Mouse (Mus musculus) ES-E14 (cell line): ENCODE measurements at regions not wholly inside any gene's neighbourhood (a gene's known extent, or its start where the extent isn't known, plus 50 kb on each side); places are given as distances from the start of the nearest gene placed in this dataset.
A peak's percentile ranks its signal among the peaks of the same experiment; 100 is the strongest.

Experiments used
- DNase-seq: peaks from one replicate; pipeline ENCODE4 v3.0.0-alpha.2; 2013; ENCODE audit warnings: low read depth, low spot score
- H3K27ac ChIP-seq: 2 replicates; pipeline ENCODE4 v1.5.1; 2012; ENCODE audit warnings: low read depth, mild to moderate bottlenecking, low read length, moderate library complexity, mixed read lengths; ENCODE audit not compliant: poor library complexity, insufficient read depth, severe bottlenecking
- H3K36me3 ChIP-seq: 2 replicates; pipeline ENCODE4 v1.6.1; 2012; ENCODE audit warnings: mild to moderate bottlenecking, low read length, moderate library complexity, mixed read lengths; ENCODE audit not compliant: control insufficient read depth, poor library complexity, insufficient read depth, severe bottlenecking
- H3K4me1 ChIP-seq, 2 experiments: fragments of 150-350 bp in 1 of 2; sonication (generic) in 1 of 2; 2 replicates each; pipeline ENCODE4 v1.6.1; 2012; ENCODE audit warnings: low read length in 2 of 2, mild to moderate bottlenecking in 1 of 2, mixed read lengths in 1 of 2; ENCODE audit not compliant: control insufficient read depth in 2 of 2, insufficient read depth in 2 of 2, poor library complexity in 1 of 2
- H3K4me3 ChIP-seq, 2 experiments: fragments of 150-350 bp in 1 of 2; sonication (generic) in 1 of 2; 2 replicates each; pipeline ENCODE4 v1.5.1; 2012; ENCODE audit warnings: low read length in 2 of 2, low read depth in 1 of 2, mild to moderate bottlenecking in 1 of 2, mixed read lengths in 1 of 2; ENCODE audit not compliant: insufficient read depth in 1 of 2, poor library complexity in 1 of 2, severe bottlenecking in 1 of 2
- H3K9ac ChIP-seq: 2 replicates; pipeline ENCODE4 v1.6.1; 2012; ENCODE audit warnings: low read depth, mild to moderate bottlenecking, low read length, mixed read lengths; ENCODE audit not compliant: poor library complexity, insufficient read depth, severe bottlenecking
- H3K9me3 ChIP-seq: fragments of 150-350 bp; sonication (generic); 2 replicates; pipeline ENCODE4 v1.6.1; 2012; ENCODE audit warnings: low read depth, mild to moderate bottlenecking, low read length; ENCODE audit not compliant: control insufficient read depth, insufficient read depth
- CHD2 ChIP-seq: IDR thresholded peaks from 2 replicates; pipeline ENCODE4 v1.6.1; 2014; ENCODE audit warnings: mild to moderate bottlenecking, low read depth, low read length, inconsistent platforms
- HCFC1 ChIP-seq: IDR thresholded peaks from 2 replicates; pipeline ENCODE4 v1.6.1; 2012; ENCODE audit warnings: low read length, inconsistent platforms, borderline replicate concordance; ENCODE audit not compliant: insufficient read depth
- MAFK ChIP-seq: IDR thresholded peaks from 2 replicates; pipeline ENCODE4 v1.6.1; 2014; ENCODE audit warnings: mild to moderate bottlenecking, low read depth, low read length, inconsistent platforms; ENCODE audit not compliant: insufficient read depth
- ZC3H11A ChIP-seq: IDR thresholded peaks from 2 replicates; pipeline ENCODE4 v1.6.1; 2012; ENCODE audit warnings: low read depth, mild to moderate bottlenecking, inconsistent platforms, low read length, borderline replicate concordance
- ZNF384 ChIP-seq: IDR thresholded peaks from 2 replicates; pipeline ENCODE4 v1.6.1; 2012; ENCODE audit warnings: low read depth, low read length, inconsistent platforms
- in situ Hi-C, 2 experiments: fragments of 600-800 bp; cut with MboI; formaldehyde crosslinking; loops; one replicate each; pipeline ENCODE4 v1.15.1; 2025; ENCODE audit warnings: low sequenced_read_pairs in 2 of 2, inconsistent platforms in 1 of 2; ENCODE audit not compliant: unreplicated experiment in 2 of 2

DNA sequence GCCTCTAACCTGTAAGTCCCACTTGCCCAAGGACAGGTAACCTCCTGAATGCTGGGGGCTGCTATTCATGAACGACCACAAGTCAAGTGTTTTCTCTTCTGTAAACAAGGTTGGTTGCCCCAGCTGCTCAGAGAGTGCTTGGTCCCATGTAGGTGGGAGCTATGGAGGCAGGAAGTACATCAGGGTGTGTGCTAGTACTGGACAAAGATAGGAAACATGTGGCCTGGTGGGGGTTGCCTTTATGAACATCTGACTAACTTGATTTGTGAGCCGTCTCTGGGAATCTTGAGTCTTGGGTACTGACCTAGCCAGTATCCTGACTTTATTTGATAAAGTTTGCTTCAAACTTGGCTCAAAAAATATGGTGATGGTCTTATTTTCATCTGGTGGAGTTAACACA is 121.3 kb upstream of the Dhrs4 start:
- no peak for TF ChIP-seq MAFK
- in situ Hi-C loops = no loop called here

DNA sequence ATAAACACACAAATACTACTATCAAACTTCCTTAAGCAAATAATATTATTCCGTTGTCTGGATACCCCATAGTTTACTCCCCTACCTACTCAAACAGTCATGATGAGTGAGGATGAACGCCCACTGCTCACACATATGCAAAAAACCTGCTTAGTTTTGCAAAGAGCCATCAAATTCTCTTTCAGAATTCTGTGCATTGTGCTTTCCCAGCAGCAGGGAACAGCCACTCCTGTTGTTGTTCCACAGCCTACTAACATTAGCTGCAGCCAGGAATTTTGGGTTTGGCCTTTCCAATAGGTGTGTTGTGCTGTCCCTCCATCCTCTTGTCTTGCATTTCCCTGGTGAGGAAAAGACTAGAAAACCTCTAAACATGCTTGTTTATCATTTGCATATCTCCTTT is 120.1 kb upstream of the Dhrs4 start:
- peak overlapping the region; percentile 90; the same call in 1 of the 2 replicates for H3K27ac ChIP-seq
- no peaks in the 10 kb centered on the region for H3K36me3 ChIP-seq
- no peak overlapping the region for H3K4me3 ChIP-seq
- H3K9ac ChIP-seq = 0 out of 2 replicates have a peak overlapping the region, but pooled peaks have one; percentile 8
- no peaks in the 10 kb centered on the region for H3K9me3 ChIP-seq
- peaks cover 6 to 12% of the 10 kb centered on the region in 2 experiments; a peak in 3 of 4 replicates for H3K4me1 ChIP-seq
- peak; percentile 46 for DNase-seq
- TF ChIP-seq MAFK (0 out of 2 replicates have a peak, but pooled peaks have one; percentile 48), HCFC1 (no peak)
- in situ Hi-C loops = no loop called here

More for the DNA sequence above, 121.3 kb upstream of the Dhrs4 start:
- peaks cover 6 to 12% of the 10 kb centered on the region in 2 experiments; a peak in 3 of 4 replicates for H3K4me1 ChIP-seq
- H3K9ac ChIP-seq = no peak overlapping the region
- H3K4me3 ChIP-seq = no peak overlapping the region
- no peaks in the 10 kb centered on the region for H3K9me3 ChIP-seq
- no peak overlapping the region for H3K27ac ChIP-seq
- H3K36me3 ChIP-seq = no peaks in the 10 kb centered on the region
- DNase-seq = no peak

DNA sequence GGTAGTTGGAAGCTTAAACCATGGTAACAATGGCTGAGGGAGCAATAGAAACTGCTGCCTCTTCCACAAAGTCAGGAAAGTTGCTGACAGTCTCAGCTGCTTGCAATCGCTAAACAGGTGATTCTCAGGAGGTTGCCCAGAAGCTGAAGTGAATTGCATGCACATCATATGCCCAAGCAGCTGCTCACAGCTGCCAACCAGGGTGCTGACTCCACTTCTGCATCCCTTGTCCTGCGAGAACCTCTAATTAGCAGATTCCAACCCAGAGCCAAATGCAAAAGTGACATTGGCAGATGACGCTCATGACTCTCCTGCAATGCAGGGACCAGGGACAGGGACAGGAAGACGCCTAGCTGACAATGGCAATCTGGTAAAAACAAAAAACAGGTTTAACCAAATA is 116.2 kb upstream of the Dhrs4 start:
- Histone ChIP-seq H3K9ac (no peak overlapping the region), H3K4me3 (no peak overlapping the region), H3K4me1 (peaks cover 6 to 7% of the 10 kb centered on the region in 2 experiments; a peak in 3 of 4 replicates), H3K36me3 (no peaks in the 10 kb centered on the region), H3K9me3 (no peaks in the 10 kb centered on the region), H3K27ac (no peak overlapping the region)
- DNase-seq = no peak
- in situ Hi-C loops = no loop called here
- TF ChIP-seq ZC3H11A (no peak), CHD2 (no peak), ZNF384 (no peak)

DNA sequence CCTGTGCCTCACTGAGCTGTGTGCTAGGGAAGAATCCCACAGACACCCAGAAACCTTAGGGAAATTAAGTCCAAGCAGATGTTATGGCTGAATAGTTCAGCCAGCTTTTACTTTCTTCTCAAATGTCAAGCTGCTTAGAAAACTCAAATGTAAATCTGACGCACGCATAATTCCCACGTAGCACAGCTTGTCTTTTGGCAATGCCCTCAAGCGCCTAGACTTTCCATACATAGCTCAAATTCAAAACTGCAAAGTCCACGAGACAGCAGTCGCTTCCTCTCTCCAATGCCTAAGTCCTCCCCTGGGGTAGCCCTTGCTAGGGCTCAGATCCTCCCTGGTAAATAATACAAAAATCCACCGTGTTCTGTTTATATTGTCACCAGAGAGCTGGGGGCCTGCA is 115.8 kb upstream of the Dhrs4 start:
- no peak overlapping the region for H3K9ac ChIP-seq
- H3K27ac ChIP-seq = no peak overlapping the region
- H3K9me3 ChIP-seq = no peaks in the 10 kb centered on the region
- TF ChIP-seq MAFK (no peak), ZC3H11A (no peak), HCFC1 (no peak), ZNF384 (no peak), CHD2 (no peak)
- in situ Hi-C loops = no loop called here
- H3K36me3 ChIP-seq = no peaks in the 10 kb centered on the region
- H3K4me1 ChIP-seq = peaks cover 2 to 4% of the 10 kb centered on the region in 2 experiments; a peak in 3 of 4 replicates
- DNase-seq = no peak
- H3K4me3 ChIP-seq = no peak overlapping the region

DNA sequence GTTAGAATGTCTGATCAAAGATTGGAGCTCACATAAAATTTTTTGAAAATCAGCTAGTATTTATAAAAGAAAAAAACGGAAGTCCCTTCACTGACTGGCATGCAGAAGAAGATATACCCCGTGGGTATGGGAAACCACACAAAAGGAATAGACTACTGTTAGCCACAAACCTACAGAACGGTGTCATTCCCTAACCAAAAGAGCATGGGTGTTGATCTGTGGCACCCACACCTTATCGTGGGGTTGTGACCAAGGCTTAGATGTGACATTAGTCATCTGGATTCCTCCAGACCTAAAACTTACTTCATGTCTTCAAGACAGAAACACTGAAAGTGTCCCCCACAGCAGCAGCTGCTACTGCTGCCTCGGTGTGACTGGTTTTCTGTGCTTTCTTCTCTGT is 108.2 kb upstream of the Dhrs4 start:
- in situ Hi-C loops = no loop called here
- TF ChIP-seq ZNF384 (no peak), ZC3H11A (no peak), HCFC1 (no peak), CHD2 (no peak), MAFK (no peak)
- no peak overlapping the region for H3K27ac ChIP-seq
- H3K9me3 ChIP-seq = no peaks in the 10 kb centered on the region
- H3K36me3 ChIP-seq = no peaks in the 10 kb centered on the region
- H3K4me1 ChIP-seq = no peaks in the 10 kb centered on the region
- DNase-seq = no peak
- H3K9ac ChIP-seq = no peak overlapping the region
- H3K4me3 ChIP-seq = no peak overlapping the region
